Mouse (Mus musculus) left cerebral cortex, adult 18-20 months (tissue): Measurements from ENCODE around the gene Calcoco1. TPM values are rescaled to one million over a fixed set of nuclear protein-coding genes. Genes with fewer than 3 reads are reported as not detected.
"Not testable (repeated sequence)": the region's sequence is repeated elsewhere in the genome, so short reads cannot be mapped to it uniquely, and the experiment has no call there.

ENCODE experiments used
- DNase-seq, 2 experiments: peaks; one replicate each; pipeline ENCODE4 v3.0.0; 2021 to 2022; ENCODE audit warnings: low spot score in 2 of 2, mixed read lengths in 1 of 2
- total RNA-seq, 2 experiments: library from RNA; stranded (reverse); gene quantifications; 2 replicates each; pipeline ENCODE4 v1.2.3; 2021

Calcoco1 gene
- total RNA-seq, 2 experiments from 2014 or later: 75.1 to 75.6 TPM

DNA sequence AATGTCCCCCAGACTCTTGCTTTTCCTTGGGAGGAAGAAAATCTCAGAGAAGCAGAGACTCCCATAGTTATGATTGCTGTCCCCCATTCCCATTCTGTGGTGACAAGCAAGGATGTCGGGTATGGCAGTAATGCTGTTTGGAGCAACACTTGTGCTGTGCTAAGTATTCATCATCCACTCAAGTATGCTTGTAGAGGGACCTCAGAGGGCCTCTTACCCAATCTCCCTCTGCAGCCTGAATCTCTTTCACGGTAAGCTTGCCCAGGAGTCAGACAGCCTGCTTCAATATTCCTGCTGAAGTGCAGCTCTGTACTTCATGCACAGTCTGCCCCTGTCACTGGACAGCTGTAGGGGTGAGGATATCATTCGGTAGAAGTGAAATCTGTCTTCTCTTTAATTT lies 25.1 kb downstream of the Calcoco1 start:
- no peak for DNase-seq

DNA sequence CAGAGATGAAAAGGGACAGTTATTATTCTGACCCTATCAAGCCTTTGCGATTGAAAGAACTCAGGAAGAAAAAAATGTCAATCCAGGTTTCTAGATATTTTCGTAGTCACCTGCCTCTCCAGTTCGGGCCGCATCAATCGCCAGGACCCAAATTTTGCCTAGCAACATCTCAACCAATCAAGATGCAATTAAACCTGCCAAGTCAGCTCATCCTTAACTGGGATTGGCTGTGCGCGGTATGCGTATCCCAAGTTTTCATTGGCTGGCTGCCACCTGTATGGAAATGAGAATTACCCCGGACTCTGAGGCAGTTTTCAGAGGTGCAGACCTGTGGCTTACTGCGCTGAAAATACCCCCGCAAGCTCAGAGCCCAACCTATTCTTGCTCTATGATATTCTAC lies 28.4 kb downstream of the Calcoco1 start:
- DNase-seq: peak; percentile 81

DNA sequence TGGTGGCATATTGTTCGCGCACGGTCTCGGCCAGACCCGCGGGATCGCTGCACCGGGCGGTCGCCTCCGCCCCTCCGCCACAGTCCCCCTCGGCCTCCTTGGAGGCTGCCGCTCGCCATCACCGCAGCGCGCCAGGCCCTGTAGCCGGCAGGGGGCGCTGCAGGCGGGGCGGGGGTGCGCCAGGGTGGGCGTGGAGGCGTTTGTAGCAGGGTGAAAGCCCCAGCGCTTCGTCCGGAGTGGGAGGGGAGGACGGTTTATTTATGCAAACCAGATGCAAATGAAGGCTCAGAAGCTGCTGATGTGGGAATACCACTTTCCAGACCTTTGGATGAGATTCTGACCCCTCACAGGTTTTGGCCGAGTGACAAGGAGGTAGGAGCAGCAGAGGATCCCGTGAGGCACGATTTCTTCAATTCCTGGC lies 29.0 kb downstream of the Calcoco1 start:
- DNase-seq: peak; percentile 65 to 69

DNA sequence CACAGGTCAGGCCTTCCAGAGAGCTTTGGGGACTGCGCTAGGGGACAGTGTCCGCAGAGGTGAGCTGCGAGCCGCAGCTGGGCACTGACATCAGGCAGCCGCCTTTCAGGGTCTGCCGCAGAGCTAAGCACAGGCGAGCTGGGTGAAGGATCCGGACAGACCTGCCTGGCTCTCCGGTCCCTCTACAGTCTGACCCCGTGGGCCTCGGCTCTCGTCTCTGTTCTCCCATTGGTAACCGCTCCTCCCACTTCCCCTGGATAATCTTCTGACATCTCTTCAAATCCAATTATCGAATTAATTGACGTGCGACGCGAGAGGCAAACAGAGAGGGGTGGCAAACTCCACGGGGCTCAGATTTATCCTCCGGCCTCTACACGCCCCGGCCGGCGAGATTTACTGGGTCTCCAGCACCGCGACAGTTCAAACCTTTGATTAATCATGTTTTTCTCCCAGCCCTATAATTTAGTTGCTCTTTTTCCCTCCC lies 29.6 kb downstream of the Calcoco1 start:
- DNase-seq: no peak

DNA sequence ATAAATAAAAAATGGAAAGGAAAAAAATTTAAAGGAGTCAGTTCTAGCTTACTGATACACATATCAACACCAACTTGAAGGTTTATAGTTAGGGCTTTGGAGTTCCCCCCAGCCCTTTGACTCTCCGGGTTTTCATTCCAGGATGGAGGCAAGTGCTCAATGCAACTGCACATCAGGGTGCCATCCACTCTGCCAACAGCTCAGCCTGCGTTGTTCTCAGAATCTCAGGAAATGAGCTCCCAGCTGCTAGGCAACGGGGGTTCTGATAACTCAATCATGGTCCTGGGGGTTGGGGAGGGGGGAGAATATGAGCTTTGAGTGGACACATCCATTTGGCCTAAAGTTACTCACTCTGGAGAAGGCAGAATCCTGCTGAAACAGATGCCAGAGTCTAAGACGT lies 36.2 kb downstream of the Calcoco1 start:
- DNase-seq: no peak

DNA sequence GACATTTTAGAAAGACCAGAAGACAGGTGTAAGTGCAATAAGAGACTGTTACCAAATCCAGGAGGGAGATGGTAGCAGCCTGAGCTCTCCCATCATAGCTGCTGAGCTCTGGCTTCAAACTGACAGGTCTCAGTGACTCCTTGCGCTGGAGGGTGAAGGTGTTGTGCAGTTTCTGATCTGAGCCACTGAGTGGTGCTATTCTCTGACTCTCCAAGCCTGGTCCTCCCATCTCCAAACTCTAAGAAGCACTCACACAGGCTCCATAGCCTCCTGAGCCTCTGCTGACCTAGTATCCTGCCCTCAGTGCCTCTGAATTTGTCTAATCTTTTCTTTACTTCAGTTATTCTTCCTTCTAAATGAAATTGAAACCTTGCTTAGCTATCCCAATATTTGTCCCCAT lies 38.3 kb downstream of the Calcoco1 start:
- no peak for DNase-seq

DNA sequence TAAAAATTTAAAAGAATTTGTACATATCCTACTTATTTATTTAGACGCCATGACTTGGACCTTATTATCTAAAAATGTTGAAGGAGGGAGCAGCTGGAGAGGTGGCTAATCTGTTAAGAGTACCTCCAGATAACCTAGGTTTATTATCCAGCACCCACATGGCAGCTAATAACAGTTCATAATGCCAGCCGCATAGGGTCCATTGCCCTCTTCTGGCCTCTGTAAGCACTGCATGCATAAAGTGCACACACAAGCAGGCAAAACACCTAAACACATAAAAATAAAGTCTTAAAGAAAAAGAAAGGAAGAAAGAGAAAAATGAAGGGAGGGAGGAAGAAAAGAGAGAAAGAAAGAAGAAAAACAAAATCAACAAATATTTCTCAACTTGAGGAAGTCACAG lies 45.6 kb downstream of the Calcoco1 start:
- DNase-seq: no peak

DNA sequence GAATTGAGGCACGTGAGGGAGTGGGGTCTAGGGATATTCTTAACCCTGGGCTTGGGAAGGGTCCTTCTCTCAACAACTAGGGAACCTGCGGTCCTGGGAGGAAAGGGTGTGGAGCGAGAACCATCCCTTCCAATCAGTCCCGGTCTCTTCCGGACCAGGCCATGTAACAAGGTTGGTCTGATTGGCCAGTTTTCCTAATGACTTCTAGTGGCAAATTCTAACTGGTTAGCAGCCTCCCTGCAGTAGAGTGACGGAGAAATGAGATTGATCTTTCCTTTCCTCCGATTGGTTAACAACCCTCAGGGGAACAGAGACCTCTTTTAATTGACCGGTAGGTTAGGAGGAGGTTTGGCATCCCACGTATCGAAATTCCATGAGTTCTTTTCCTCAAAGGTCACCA lies 48.4 kb downstream of the Calcoco1 start:
- peak; percentile 29 to 53 for DNase-seq

DNA sequence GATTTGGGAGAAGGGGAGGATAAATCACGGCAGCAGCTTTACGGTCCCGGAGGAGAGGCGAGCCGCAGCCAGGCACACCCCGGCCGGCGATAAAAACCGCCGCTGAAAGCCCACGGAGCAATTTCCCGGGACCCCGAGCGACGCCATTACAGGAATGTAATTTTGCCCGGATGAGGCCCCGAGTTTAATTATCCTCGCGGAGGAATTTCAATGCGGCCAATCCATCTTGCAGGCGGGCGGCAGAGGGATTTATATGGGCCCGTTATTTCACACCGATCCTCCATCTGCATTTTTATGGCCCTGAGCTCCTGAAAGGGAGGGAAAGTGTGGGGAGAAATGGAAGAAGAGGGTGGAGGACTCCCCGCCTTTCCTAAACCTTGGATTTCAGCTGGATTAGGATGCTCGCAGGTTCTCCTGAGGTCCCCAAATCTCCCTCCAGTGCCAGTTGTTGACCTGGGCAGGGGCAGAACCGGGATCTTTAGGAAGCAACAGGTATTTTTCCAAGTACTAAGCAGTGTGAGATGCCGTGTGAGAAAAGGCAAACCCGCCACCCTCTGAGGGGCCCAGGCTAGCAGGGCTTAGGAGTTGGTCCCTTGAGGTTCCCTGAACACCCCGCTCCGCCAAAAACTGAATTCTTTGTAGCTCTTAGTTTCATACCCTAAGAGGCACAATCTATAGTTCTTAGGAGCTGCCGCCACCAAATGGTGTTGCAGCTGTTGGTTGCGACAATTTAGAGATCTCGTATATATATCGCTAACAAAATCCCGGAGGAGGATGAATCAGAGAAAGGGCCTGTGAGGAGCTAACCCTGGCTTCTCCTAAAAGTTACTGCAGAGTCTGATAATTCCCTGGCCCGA lies 49.5 kb downstream of the Calcoco1 start, which contains the start of gene Atp5g2:
Atp5g2 (minus strand) TSS at position 138 of the 857 bp plus-strand sequence.
- peak; percentile 23 to 35 for DNase-seq

DNA sequence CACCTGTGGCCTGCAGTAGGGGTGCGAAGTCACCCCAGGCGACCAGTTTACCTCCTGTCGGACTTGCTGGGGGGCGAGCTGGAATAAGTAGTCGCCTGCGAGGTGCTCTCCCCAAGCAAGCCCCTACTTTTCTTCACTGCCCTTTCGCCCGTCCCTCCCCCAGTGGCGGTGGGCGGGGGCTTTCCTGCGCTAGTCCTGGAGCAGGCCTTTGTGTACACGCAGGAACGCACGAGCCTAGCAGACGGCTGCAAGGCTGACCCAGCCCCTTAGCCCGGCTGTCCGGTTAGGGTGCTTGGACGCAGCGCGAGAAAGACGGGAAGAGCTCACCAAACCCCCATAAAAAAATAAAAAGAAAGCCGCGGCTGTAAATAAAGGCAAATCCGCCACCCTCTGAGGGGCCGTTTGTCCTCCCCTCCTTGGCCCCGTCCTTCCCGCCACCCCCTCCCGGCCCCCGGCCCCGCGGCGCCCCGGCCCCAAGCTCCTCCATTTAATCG lies 50.2 kb downstream of the Calcoco1 start:
- DNase-seq: peak; percentile 64 to 71

DNA sequence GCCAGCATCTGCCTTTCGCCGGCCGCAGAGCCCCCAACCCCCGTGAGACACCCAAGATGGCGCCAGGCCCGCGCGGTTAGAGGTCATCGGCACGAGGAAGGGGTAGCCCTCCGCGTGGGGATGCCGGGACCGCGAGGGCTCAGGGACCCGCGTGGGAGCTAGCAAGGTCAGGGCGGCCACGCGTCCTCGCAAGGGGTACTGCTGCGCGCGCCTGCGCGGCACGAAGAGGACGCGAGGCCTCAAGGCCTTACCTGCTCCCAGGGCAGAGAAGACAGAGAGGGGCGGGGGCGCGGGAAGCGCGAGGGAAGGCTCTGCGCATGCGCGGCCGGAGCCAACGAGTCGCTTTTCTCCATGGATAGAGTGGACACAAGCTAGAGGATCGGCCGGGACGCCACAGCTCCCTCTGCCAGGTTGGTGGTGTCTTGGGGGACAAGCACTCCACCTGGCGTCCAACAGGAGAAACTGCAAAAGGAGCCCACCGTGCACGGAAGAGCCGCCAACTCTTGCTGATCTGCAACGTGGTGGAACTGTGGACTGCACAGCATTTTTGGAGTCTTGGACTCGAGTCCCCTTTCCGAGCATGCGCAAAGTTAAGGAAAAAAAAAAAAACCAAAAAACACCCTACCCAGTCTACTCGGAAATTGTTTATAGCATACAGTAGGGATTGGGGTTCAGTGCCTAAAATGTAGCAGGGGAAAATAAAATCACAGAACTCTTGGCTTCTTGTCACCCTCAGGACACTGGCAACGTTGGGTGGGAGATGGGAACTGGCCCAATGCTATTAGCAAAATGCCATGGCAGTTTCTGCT lies 51.0 kb downstream of the Calcoco1 start:
- DNase-seq: peak; percentile 94 to 97

DNA sequence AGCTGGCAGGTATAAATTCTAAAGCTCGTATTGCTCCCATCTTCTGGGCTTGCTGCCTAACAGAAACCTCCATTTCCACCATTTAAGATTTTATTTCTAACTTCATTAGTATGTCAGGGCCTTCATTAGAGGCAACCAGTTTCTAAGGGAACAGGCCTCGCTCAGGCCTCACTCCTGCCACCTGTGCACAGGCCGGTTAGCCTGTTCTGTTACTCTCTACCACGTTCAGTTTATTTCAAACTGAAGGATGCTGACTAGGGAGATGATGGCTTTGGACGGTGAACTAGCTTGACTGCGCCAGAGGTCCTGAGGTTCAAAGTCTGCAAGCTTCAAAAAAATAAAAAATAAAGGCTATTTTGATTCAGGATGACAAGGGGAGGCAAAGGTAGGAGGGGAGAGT lies 51.7 kb downstream of the Calcoco1 start:
- no peak for DNase-seq

DNA sequence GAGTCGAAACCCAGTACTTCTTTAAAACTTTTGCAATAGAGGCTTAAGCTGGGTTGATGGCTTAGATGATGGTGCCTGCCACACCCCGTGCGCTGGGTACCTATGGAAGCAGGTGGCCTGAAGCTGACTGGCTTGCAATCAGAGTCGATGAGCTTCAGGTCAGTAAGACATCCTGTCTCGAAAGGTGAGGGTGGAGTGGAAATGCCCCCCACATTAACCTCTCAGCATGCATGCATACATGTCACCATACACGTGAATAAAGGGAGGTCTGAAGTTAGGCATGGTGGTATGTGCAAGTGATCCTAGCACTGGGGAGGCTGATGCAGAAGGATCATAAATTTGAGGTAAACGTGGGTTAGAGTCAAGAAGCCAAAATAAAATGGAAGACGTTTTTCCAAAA lies 52.4 kb downstream of the Calcoco1 start:
- DNase-seq: no peak

DNA sequence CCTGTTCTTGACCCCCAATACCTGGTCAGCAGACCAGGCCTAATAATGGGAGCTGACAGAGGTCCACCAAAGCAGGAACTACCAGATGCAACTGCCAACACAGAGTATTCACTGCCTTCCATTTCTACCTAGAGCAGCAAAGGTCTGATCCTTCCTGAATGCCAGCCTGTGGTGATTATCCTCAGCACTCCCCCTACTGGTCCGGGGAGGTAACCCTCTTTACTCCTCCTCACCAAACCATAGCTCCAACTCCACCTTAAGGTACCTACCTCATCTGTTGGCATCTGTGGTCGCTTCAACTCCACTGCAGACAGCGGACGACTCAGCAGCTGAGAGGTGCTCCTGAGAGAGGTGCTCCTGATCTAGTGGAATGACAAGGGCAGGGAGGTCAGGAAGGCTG lies 56.5 kb downstream of the Calcoco1 start:
- peak; percentile 58 to 69 for DNase-seq

DNA sequence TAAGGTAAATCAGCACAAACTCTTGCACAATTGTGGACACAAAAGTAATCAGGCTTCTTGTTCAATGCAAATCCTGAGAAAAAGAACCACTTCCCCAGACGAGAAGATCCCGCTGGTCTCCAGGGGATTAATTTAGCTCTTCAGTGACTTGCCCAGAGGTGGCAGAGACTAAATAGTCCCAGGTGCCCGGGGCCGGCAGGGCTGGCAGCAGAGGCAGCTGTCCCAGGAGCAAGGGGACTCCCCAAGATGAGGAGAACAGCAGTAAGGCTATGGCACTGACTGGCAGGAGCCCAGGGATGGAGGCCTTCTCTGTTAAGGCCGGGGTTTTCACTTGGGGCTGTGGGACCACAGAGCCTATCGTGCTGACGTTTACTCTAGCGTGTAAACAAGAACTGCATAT lies 58.2 kb downstream of the Calcoco1 start:
- no peak for DNase-seq

DNA sequence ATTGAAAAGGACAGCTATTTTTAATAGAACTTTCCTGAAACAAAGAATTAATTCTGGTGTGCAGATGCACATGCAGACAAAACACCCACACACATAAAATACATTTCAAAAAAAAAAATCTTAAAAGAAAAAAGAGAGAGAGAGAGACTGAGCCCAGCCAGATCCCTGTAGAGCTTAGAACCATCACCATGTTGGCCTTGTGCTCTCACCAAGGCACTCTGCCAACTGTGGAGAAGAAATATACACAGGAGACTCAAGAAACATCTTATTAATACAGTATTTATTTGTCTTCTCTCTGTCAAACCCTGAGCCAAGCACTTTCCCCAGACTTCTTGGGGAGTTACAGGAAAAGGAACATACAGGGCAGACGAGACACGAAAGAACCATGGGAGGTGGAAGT lies 59.4 kb downstream of the Calcoco1 start:
- DNase-seq: not testable (repeated sequence)

DNA sequence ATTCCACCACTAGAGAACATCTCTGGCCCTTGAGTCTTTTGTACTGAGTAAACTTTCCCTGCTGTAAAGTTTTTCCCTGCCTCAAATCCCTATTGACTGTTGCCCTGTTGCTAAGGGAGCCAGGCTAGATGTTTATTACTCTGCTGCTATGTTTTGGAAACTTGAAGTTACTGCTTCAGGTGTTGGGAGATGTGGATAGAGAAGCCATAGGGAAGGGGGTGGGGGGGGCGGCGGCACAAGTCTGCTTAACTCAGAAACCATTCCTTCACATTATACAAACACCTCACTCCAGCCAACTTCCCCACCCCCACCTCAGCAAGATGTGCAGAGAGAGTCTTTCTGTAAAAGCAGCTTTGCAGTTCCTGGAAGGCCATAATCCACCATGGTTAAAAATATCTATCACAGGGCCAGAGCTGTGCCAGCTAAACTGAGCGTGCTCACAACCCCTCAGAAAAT lies 64.0 kb downstream of the Calcoco1 start:
- DNase-seq: peak in 1 of 2 experiments; percentile 32
